Mouse (Mus musculus): ENCODE measurements around the gene Dpp4.

Dpp4 gene

GRCm38 (mm10) chr2:62306978-62307377 is 105.1 kb downstream of the Dpp4 start:
- in situ Hi-C loops (cut with MseI, MboI): no loop called here

- in situ Hi-C loops (cut with MseI, MboI): no loop called here
Measured at GRCm38 (mm10) chr2:62301716-62302115, 110.3 kb downstream of the Dpp4 start.

GRCm38 (mm10) chr2:62293846-62294245 is 118.2 kb downstream of the Dpp4 start:
- in situ Hi-C loops (cut with MseI, MboI): loop anchor here in 1 of 2 experiments (25.0 kb wide), 1 partner anchor 632 kb away; no protein-coding TSS in a partner anchor

GRCm38 (mm10) chr2:62287532-62287931 is 124.5 kb downstream of the Dpp4 start:
- in situ Hi-C loops (cut with MseI, MboI): loop anchor here (10.0 to 25.0 kb wide), 3 partner anchors 293 to 625 kb away; no protein-coding TSS in a partner anchor

GRCm38 (mm10) chr2:62285847-62286246 is 126.2 kb downstream of the Dpp4 start:
- in situ Hi-C loops (cut with MseI, MboI): loop anchor here (10.0 to 25.0 kb wide), 3 partner anchors 291 to 624 kb away; no protein-coding TSS in a partner anchor

GRCm38 (mm10) chr2:62285026-62285425 is 127.0 kb downstream of the Dpp4 start:
- in situ Hi-C loops (cut with MseI, MboI): loop anchor here (10.0 to 25.0 kb wide), 3 partner anchors 290 to 623 kb away; no protein-coding TSS in a partner anchor

Data from mouse trophoblast stem cell (cell line).